Mouse (Mus musculus): ENCODE data around the gene Dact2.

Dact2 gene

DNA sequence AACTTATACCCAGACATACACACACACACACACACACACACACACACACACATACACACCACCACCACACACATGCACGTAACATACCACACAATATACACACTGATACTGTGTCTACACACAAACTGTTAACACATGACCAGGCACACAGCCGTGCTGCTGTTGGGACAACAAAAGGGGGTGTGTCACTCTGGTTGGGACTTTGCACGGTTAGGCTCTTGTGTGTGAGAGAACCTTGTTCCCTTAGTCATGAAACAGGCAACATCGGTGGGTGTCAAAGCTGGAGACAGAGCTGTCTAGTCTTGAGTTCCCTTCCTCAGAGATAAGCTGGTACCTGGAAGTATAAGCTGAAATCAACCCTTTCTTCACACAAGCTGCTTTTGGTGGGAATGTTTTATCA is 29.1 kb downstream of the Dact2 start:
- no peak for DNase-seq (ENCODE audit: low spot score)

DNA sequence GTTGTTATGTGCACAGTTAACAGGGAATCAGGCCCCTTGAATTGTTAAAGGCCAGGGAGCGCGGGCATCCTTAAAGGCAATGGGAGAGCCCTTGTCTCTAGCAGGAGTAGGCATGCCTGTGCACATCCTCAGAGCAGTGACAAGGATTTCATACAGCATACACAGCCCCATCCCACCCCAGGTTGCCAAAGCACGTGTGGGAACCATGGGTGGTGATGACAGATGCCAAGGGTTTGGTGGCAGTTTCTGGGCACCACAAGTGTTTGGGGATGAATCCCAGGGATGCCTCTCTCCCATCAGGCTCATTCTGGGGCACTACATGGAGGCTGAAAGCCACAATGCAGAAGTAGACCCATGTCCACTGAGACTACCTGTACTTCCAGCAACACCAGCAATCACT is 29.7 kb downstream of the Dact2 start:
- no peak for DNase-seq (ENCODE audit: low spot score)

- DNase-seq (ENCODE audit: low spot score): no peak
Measured at GRCm38 (mm10) chr17:14173459-14173858, 30.6 kb downstream of the Dact2 start.

DNA sequence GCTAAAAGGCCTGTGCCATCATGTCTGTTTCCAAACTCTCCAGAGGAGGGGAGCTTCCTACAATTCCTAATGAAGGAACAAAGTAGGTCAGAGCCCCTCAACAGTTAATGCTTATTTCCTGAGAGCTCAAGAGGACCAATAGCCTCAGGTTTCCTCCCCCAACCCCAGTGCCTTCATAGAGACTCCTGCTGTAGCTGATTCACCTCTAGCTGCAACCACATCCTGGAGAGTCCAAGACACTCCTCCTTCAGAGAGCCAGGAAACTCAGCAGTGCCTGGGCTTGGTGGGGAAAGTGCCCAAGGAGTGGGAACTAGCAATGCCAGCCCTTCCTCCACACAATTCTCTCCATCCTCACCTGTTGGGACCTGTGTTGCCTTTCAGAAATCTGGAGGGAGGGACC is 31.4 kb downstream of the Dact2 start:
- no peak for DNase-seq (ENCODE audit: low spot score)

DNA sequence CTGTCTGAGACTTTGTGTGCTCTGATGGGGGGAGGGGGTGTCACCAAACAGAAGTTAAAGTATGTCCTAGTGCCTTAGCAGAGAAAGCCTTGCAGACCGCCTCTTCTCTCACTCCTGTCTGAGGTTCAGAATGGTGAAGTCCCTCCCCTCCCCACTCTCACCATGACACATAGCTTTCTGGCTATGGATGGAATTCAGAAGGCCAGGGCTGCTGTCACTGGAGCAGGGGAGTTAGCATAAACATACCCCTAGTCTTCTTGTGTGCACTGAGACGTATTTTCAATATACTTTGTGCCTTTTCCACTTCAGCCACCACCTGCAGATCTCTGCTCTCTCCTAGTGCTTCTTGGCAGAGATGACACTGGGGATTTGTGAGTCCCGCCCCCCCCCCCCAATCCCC is 31.9 kb downstream of the Dact2 start:
- DNase-seq (ENCODE audit: low spot score): no peak

- no peak for DNase-seq (ENCODE audit: low spot score)
Measured at GRCm38 (mm10) chr17:14170961-14171479, 33.1 kb downstream of the Dact2 start.

- DNase-seq (ENCODE audit: low spot score): no peak
Measured at GRCm38 (mm10) chr17:14169431-14169830, 34.7 kb downstream of the Dact2 start.

GRCm38 (mm10) chr17:14167594-14167993 is 36.5 kb downstream of the Dact2 start:
- DNase-seq (ENCODE audit: low spot score): no peak

GRCm38 (mm10) chr17:14166746-14167432 is 37.2 kb downstream of the Dact2 start:
- DNase-seq (ENCODE audit: low spot score): no peak

DNA sequence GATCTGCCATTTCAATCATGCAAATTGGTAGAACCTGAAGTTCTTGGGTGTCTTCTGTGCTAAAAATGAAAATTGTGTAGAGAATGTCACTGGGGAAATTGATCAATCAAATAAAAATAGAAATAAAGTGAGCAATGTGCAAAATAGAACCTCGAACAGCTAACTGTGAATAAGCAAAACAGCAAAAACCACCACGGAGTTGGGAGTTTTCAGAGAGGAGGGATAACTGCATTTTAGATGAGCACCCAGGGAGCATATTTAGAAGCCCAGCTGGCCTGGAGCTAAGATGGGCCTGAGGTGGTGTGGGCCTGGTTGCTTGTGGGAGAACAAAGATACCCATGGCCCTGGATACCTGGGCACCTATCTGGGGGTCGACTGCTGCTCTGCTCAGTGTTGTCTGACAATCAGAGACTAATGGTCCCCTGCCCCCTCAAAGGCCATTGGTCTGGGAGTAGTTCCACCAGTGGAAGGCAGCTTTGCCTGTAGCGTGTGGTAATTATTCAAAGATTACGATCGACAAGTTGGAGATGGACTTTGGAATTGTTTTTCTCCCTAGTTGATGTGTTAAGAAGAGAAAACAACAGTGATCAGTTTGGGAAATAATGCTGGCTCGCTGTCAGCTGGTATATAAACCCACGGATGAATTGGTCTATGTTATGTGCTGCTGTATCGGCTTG is 38.0 kb downstream of the Dact2 start:
- no peak for DNase-seq (ENCODE audit: low spot score)

GRCm38 (mm10) chr17:14165332-14165876 is 38.7 kb downstream of the Dact2 start:
- DNase-seq (ENCODE audit: low spot score): no peak

GRCm38 (mm10) chr17:14160846-14161245 is 43.3 kb downstream of the Dact2 start:
- DNase-seq (ENCODE audit: low spot score): no peak

- DNase-seq (ENCODE audit: low spot score): no peak
Measured at GRCm38 (mm10) chr17:14157779-14158195, 46.3 kb downstream of the Dact2 start.

Measured in ovary, postnatal 10 days (tissue).